Mouse (Mus musculus) heart, embryonic 14.5 days (tissue): Measurements from ENCODE around the gene Gm20390. TPM values are rescaled to one million over a fixed set of nuclear protein-coding genes. Genes with fewer than 3 reads are reported as not detected.
"Not testable (repeated sequence)": the region's sequence is repeated elsewhere in the genome, so short reads cannot be mapped to it uniquely, and the experiment has no call there.

Experiments
- ATAC-seq: fragments of 200-750 bp; cut with Nextera tagmentation; 2 replicates; pipeline ENCODE4 v1.8.0; 2017; ENCODE audit warnings: low read depth, moderate TSS enrichment; ENCODE audit not compliant: insufficient number of reproducible peaks, insufficient read depth, low FRiP score
- H3K27ac ChIP-seq, 2 experiments: fragments of 200-500 bp in 1 of 2; fragments of 300-500 bp in 1 of 2; sonication (generic) in 1 of 2; replicated peaks in 1 of 2; 2 replicates each; pipeline ENCODE4 v1.5.1; 2012 to 2014; ENCODE audit warnings: low read depth in 2 of 2, low read length in 2 of 2, control low read depth in 1 of 2, mild to moderate bottlenecking in 1 of 2, mixed read lengths in 1 of 2; ENCODE audit not compliant: control insufficient read depth in 1 of 2, insufficient read depth in 1 of 2
- H3K27me3 ChIP-seq: fragments of 300-500 bp; sonication (generic); 2 replicates; pipeline ENCODE4 v1.6.1; 2014; ENCODE audit warnings: mild to moderate bottlenecking, low read length, control low read depth; ENCODE audit not compliant: control insufficient read depth, insufficient read depth
- H3K36me3 ChIP-seq: fragments of 300-500 bp; sonication (generic); 2 replicates; pipeline ENCODE4 v1.6.1; 2014; ENCODE audit warnings: mild to moderate bottlenecking, control low read depth, low read length, mixed read lengths; ENCODE audit not compliant: control insufficient read depth, insufficient read depth
- H3K4me1 ChIP-seq, 2 experiments: fragments of 200-500 bp in 1 of 2; fragments of 300-500 bp in 1 of 2; sonication (generic) in 1 of 2; 2 replicates each; pipeline ENCODE4 v1.6.1; 2012 to 2014; ENCODE audit warnings: low read length in 2 of 2, control low read depth in 1 of 2, mixed read lengths in 1 of 2; ENCODE audit not compliant: control insufficient read depth in 2 of 2, insufficient read depth in 2 of 2
- H3K4me2 ChIP-seq: fragments of 300-500 bp; sonication (generic); 2 replicates; pipeline ENCODE4 v1.6.1; 2014; ENCODE audit warnings: mild to moderate bottlenecking, low read length
- H3K4me3 ChIP-seq, 2 experiments: fragments of 200-500 bp in 1 of 2; fragments of 300-500 bp in 1 of 2; sonication (generic) in 1 of 2; 2 replicates each; pipeline ENCODE4 v1.5.1; 2012 to 2014; ENCODE audit warnings: low read length in 2 of 2, mild to moderate bottlenecking in 2 of 2, control low read depth in 1 of 2, low read depth in 1 of 2, moderate library complexity in 1 of 2; ENCODE audit not compliant: control insufficient read depth in 1 of 2, insufficient read depth in 1 of 2
- H3K9ac ChIP-seq: fragments of 300-500 bp; sonication (generic); 2 replicates; pipeline ENCODE4 v1.6.1; 2014; ENCODE audit warnings: mild to moderate bottlenecking, low read length
- H3K9me3 ChIP-seq: fragments of 300-500 bp; sonication (generic); 2 replicates; pipeline ENCODE4 v1.6.1; 2016; ENCODE audit warnings: low read length, control low read depth; ENCODE audit not compliant: control insufficient read depth
- WGBS: fragments of 180-500 bp; shearing (Covaris S2); extraction: QIAGEN DNeasy Blood & Tissue Kit; methylation state at CpG from one replicate; pipeline ENCODE4 v1.1.7; 2014; 5-methylcytosine and 5-hydroxymethylcytosine counted together
- polyA plus RNA-seq: library from polyadenylated mRNA; unstranded; fragments of >200 nt; fragmentation: Nextera tagmentation; extraction: Ambion mirVana; gene quantifications from 2 replicates; pipeline ENCODE4 v1.2.1, GENCODE M21; 2014

Gene Gm20390
- polyA plus RNA-seq, 1 experiment from 2014 or later, result 241 TPM

DNA sequence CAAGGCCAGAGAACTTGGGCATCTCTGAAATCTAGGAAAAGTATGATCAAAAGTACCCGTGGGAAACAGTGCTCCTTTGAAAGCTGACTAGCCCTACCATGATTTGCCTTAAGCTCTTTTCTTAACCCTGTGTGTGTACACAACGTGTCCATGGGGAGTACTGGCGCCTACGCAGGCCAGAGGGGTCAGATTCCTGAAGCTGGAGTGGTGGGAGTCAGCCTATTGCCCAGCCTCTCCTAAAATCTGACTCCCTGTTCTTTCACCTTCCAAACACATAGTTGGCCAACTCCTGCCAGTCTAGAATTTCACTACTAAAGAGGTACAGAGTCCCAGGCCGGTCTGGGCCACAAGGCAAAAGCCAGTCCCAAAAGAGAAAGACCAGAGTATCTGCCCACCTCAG lies 15.7 kb downstream of the Gm20390 start:
- H3K9ac ChIP-seq, result no peak overlapping the region
- no peaks in the 10 kb centered on the region for H3K27me3 ChIP-seq
- peaks cover 15 to 23% of the 10 kb centered on the region in 2 experiments for H3K4me1 ChIP-seq
- WGBS, result 81% methylated on average over 5 of the region's 5 CpGs
- H3K9me3 ChIP-seq, result no peaks in the 10 kb centered on the region
- ATAC-seq, result no peak
- no peak overlapping the region for H3K27ac ChIP-seq
- H3K4me2 ChIP-seq, result no peak overlapping the region
- no peak overlapping the region for H3K4me3 ChIP-seq
- peaks cover 61% of the 10 kb centered on the region for H3K36me3 ChIP-seq

DNA sequence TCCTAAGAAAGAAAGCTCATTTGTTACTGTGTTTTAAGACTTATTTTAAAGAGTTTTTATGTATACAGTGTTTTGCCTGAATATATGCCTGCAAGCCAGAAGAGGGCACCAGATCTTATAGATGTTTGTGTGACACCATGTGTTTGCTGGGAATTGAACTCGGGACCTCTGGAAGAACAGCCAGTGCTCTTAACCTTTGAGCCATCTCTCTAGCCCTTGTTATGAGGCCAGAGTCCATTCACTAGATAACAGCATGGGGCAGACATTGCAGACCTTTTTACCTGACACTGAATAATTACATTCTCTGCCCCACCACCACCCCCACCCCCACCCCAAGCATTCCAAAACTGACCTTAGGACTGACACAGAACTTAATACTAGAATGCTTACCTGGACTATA lies 18.0 kb downstream of the Gm20390 start:
- Histone ChIP-seq H3K27ac (no peak overlapping the region), H3K9ac (no peak overlapping the region), H3K4me3 (no peak overlapping the region), H3K4me1 (peaks cover 8 to 17% of the 10 kb centered on the region in 2 experiments), H3K4me2 (no peak overlapping the region), H3K27me3 (no peaks in the 10 kb centered on the region), H3K36me3 (peaks cover 69% of the 10 kb centered on the region), H3K9me3 (no peaks in the 10 kb centered on the region)
- no peak for ATAC-seq
- 88% methylated on average over 1 of the region's 1 CpGs for WGBS

DNA sequence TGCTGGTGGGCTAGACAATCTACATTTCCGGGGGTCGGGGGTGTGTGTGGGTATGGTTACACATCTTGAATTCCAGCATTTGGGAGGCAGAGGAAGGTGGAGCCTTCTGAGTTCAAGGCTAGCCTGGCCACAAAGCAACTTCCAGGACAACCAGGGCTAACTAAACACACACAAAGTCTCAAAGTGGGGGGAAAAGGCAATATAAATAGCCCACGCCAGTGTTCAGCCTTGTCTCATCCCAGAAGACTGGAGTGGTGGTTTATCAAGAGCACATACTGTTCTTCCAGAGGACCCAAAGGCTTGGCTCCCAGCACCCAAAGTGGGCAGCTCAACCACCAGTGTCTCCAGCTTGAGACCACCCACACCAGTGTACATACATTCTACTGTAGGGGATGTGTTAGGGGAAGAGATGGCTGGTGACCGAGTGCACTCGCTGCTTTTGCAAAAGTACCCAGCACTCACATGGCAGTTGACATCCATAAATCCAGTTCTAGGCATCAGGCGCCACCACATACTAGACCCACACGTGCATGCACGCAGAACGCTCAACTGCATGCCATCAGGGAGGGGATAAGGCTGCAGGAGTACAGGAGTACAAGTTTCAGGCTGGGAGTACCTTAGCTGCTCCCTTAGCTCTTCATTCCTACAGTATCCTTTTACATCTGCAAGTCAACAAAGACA lies 19.1 kb downstream of the Gm20390 start:
- no peak for ATAC-seq
- 84% methylated on average over 9 of the region's 9 CpGs for WGBS
- no peak overlapping the region for H3K4me2 ChIP-seq
- H3K9me3 ChIP-seq, result no peaks in the 10 kb centered on the region
- H3K27ac ChIP-seq, result no peak overlapping the region
- no peak overlapping the region for H3K4me3 ChIP-seq
- peaks cover 77% of the 10 kb centered on the region for H3K36me3 ChIP-seq
- H3K4me1 ChIP-seq, result peaks cover 6 to 11% of the 10 kb centered on the region in 2 experiments
- H3K9ac ChIP-seq, result no peak overlapping the region
- H3K27me3 ChIP-seq, result no peaks in the 10 kb centered on the region

DNA sequence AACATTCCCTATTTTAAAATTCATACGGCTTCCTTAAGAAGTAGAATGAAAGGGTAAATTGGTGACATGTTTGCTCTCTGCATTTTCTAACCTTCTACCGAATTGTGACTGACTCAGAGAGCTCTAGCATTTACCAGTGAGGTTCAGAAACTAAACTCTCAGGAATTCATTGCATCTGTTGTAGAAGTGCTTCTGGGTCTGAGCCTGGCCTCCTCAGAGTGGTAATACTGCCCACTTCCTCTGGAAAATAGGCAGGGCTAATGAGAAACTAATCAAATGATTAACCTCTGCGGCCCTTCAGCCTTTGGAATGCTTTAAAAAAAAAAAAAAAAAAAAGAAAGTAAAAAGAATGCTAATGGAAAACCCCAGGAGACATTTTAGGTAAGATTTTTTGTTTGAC lies 23.1 kb downstream of the Gm20390 start:
- H3K4me3 ChIP-seq, result no peak overlapping the region
- no peak overlapping the region for H3K9ac ChIP-seq
- H3K36me3 ChIP-seq, result peaks cover 56% of the 10 kb centered on the region
- H3K27ac ChIP-seq, result no peak overlapping the region
- H3K4me1 ChIP-seq, result no peaks in the 10 kb centered on the region
- H3K9me3 ChIP-seq, result no peaks in the 10 kb centered on the region
- WGBS, result 82% methylated on average over 3 of the region's 3 CpGs
- no peaks in the 10 kb centered on the region for H3K27me3 ChIP-seq
- H3K4me2 ChIP-seq, result no peak overlapping the region
- no peak for ATAC-seq

DNA sequence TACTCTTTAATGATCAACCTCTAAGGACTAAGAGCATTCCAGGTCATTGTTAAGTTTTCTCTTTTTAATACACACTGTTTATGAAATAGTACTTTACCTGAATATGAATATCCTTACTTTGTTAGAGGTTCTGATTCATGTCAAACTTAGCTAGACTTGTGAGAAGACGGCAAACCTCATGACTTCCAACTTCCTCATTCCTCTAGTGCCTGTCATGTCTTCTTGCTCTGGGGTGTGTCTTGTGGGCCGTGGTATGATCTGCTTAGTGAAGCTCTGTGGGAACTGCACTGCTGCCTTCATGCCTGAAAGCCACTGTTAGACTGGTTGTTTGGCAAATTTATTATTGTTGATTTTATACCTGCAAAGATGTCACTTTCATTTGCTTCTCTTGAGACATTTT lies 27.2 kb downstream of the Gm20390 start:
- WGBS, result 43% methylated on average over 2 of the region's 2 CpGs
- ATAC-seq, result no peak

DNA sequence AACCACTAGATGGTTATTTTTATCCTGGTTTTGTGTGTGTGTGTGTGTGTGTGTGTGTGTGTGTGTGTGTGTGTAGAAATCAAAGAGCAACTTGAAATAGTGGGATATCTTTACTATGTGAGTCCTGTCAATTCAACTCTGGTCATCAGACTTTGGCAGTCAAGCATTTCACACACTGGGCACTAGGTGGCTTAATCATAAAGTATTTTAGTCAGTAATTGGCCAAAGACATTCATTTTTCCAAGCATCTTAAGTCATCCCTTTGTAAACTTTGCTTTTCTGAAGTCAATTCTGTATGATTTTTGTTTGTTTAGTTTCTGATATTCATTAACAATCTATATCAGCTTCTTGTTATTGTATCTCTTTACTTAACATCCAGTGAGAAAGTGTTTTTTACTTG lies 39.0 kb downstream of the Gm20390 start:
- H3K4me1 ChIP-seq, result no peaks in the 10 kb centered on the region
- no peaks in the 10 kb centered on the region for H3K27me3 ChIP-seq
- no peak overlapping the region for H3K9ac ChIP-seq
- H3K36me3 ChIP-seq, result peaks cover 93% of the 10 kb centered on the region
- no peaks in the 10 kb centered on the region for H3K9me3 ChIP-seq
- no peak for ATAC-seq
- H3K4me3 ChIP-seq, result no peak overlapping the region
- H3K4me2 ChIP-seq, result no peak overlapping the region
- H3K27ac ChIP-seq, result no peak overlapping the region

More for the DNA sequence above, 27.2 kb downstream of the Gm20390 start:
- H3K4me2 ChIP-seq, result no peak overlapping the region
- H3K9me3 ChIP-seq, result no peaks in the 10 kb centered on the region
- H3K4me1 ChIP-seq, result no peaks in the 10 kb centered on the region
- H3K4me3 ChIP-seq, result no peak overlapping the region
- H3K36me3 ChIP-seq, result peaks cover 69% of the 10 kb centered on the region
- H3K27me3 ChIP-seq, result no peaks in the 10 kb centered on the region
- no peak overlapping the region for H3K27ac ChIP-seq
- no peak overlapping the region for H3K9ac ChIP-seq

DNA sequence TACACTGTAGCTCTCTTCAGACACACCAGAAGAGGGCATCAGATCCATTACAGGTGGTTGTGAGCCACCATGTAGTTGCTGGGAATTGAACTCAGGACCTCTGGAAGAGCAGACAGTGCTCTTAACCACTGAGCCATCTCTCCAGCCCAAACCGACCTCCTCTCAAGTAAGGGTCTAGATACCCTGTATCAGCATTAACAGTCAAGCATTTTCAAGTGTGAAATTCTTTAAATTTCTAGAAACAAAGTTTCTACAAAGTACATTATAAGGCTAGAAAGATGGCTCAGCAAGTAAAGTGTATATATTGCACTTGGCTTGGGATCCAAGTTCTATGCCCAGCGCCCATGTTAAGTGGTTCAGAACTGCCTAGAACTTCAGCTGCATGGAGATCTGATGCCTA lies 53.1 kb downstream of the Gm20390 start:
- not testable (repeated sequence) for H3K9me3 ChIP-seq, H3K9ac ChIP-seq, ATAC-seq, H3K27ac ChIP-seq, H3K27me3 ChIP-seq, H3K4me1 ChIP-seq, H3K4me2 ChIP-seq, H3K4me3 ChIP-seq
- WGBS, result 92% methylated on average over 2 of the region's 2 CpGs
- peaks cover 87% of the 10 kb centered on the region for H3K36me3 ChIP-seq

DNA sequence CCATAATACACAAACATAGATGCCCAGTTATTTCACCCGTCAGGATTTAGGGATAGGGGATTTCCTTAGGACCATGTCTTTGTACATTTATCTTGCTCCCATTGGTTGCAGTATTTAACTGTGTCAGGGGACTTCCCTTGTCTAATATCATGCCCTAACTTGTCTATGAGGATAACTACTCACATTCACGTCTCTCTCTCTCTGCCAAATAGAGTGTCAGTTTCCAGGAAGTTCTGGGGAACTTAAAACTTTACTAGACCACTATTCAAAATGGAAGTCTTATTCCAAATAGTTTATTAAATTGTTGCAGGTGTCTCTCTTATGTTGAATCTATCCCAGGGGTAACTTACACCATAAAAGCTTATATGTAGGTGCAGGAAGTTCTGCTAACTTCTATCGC lies 56.5 kb downstream of the Gm20390 start:
- 90% methylated on average over 3 of the region's 3 CpGs for WGBS
- Histone ChIP-seq H3K9me3 (no peaks in the 10 kb centered on the region), H3K4me2 (no peak overlapping the region), H3K4me1 (no peaks in the 10 kb centered on the region), H3K27me3 (no peaks in the 10 kb centered on the region), H3K4me3 (no peak overlapping the region), H3K9ac (no peak overlapping the region), H3K27ac (no peak overlapping the region), H3K36me3 (peaks cover 93% of the 10 kb centered on the region)
- ATAC-seq, result no peak
